Mouse (Mus musculus): ENCODE data around the gene a.

The a gene

GRCm38 (mm10) chr2:155098720-155099380 is 307.6 kb downstream of the a start:
- DNase-seq (ENCODE audit: low spot score), result peak; percentile 34

- no peak for DNase-seq (ENCODE audit: low spot score)
Observed at GRCm38 (mm10) chr2:155099421-155099820, 308.2 kb downstream of the a start.

GRCm38 (mm10) chr2:155099994-155100795 is 309.0 kb downstream of the a start:
- DNase-seq (ENCODE audit: low spot score), result no peak

All from embryo, embryonic 10 days (tissue).